Comparison of ENCODE assay signal across 8 mouse cellular contexts in the genomic region with DNA sequence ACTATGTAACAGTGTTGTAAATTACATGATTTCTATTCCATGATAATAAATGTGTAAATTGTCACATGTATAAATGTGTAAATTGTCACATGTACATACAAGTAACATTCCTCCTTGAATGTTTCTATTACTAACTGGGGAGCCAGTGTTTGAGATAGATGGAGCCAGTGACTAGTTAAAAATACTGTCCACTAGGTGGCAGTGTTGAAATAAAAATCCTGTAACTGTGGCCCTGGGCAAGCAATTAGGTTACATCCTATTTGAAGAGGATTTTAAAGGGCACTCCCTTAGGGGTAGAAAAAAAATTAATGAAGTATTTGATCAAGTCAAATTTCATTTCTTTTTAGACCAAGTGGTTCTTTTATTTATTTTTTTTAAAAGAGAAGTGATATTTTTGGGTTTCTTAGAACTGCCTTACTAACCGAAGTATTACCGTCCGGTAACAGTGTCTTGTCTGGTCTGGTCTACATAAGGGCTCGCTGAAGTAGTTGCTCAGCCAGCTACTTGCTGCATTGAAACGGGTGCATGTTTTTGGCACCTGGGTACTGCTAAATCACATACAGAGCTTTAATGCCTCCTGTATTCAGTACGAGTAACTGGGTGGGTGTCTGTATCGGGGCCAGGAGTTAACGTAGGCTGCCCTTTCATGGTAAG. TPM values are rescaled to one million over a fixed set of nuclear protein-coding genes. Genes with fewer than 3 reads are reported as not detected.
A peak's percentile ranks its signal among the peaks of the same experiment; 100 is the strongest.
DNase-seq lines count a peak whose midpoint lies in the region; ATAC-seq and TF ChIP-seq lines count a peak whose summit lies in the region.

No protein-coding gene starts in this region.

- H3K27me3 ChIP-seq in kidney, adult 2 months (replicated peaks; ENCODE audit: control insufficient read depth, insufficient read depth, low read length): no peaks in the 10 kb centered on the region
- no peaks in the 10 kb centered on the region for H3K27me3 ChIP-seq in E14TG2a.4 (ENCODE audit: insufficient read depth, low read length)
- H3K27me3 ChIP-seq in hindbrain, embryonic 16.5 days (replicated peaks; ENCODE audit: control insufficient read depth, insufficient read depth, low read length): no peaks in the 10 kb centered on the region

- no peaks in the 10 kb centered on the region for H3K4me1 ChIP-seq in kidney, adult 2 months (ENCODE audit: control insufficient read depth, insufficient read depth, low read length)
- H3K4me1 ChIP-seq in E14TG2a.4 (replicated peaks; ENCODE audit: low read depth, low read length): no peaks in the 10 kb centered on the region
- no peaks in the 10 kb centered on the region for H3K4me1 ChIP-seq in hindbrain, embryonic 16.5 days (ENCODE audit: control insufficient read depth, insufficient read depth, low read depth, low read length)

- no peak overlapping the region for H3K9ac ChIP-seq in hindbrain, embryonic 16.5 days (ENCODE audit: low read depth, low read length)

- peak; percentile 86 for ATAC-seq in hindbrain, embryonic 16.5 days

- 94% methylated on average over 8 of the region's 8 CpGs for WGBS in kidney, adult 2 months
- WGBS in hindbrain, embryonic 16.5 days: 86% methylated on average over 8 of the region's 8 CpGs

- H3K9me3 ChIP-seq in E14TG2a.4 (ENCODE audit: low read length): no peaks in the 10 kb centered on the region
- H3K9me3 ChIP-seq in hindbrain, embryonic 16.5 days (ENCODE audit: control insufficient read depth, low read length): no peaks in the 10 kb centered on the region

- H3K36me3 ChIP-seq in kidney, adult 2 months (ENCODE audit: control insufficient read depth, insufficient read depth, low read length): peaks cover 2% of the 10 kb centered on the region; the same call in 1 of the 2 replicates
- no peaks in the 10 kb centered on the region for H3K36me3 ChIP-seq in E14TG2a.4 (ENCODE audit: insufficient read depth, low read length)
- peaks cover 11% of the 10 kb centered on the region; the same call in 1 of the 2 replicates for H3K36me3 ChIP-seq in hindbrain, embryonic 16.5 days (ENCODE audit: control insufficient read depth, insufficient read depth, low read length)

- H3K27ac ChIP-seq in kidney, adult 2 months (ENCODE audit: insufficient read depth, low read depth, low read length): no peak overlapping the region
- no peak overlapping the region for H3K27ac ChIP-seq in hindbrain, embryonic 16.5 days (ENCODE audit: low read depth, low read length)

- no peak overlapping the region for H3K4me2 ChIP-seq in hindbrain, embryonic 16.5 days (ENCODE audit: low read length)

- DNase-seq in kidney, adult 2 months: peak; percentile 57
- no peak for DNase-seq in kidney, adult 18-20 months
- DNase-seq in c-Kit-negative CD71-positive TER-119-positive erythroid progenitor cells, embryonic 14.5 days (ENCODE audit: low read depth, low spot score): peak; percentile 16
- peak; percentile 49 for DNase-seq in naive thymus-derived CD4-positive, alpha-beta T cell, adult 2 months (ENCODE audit: low read depth)
- no peak for DNase-seq in urinary bladder, postnatal 36 days (ENCODE audit: low spot score in 2 of 2)
- no peak for DNase-seq in thymus, postnatal 14 days

- TF ChIP-seq POLR2A in kidney, adult 2 months (IDR thresholded peaks at IDR 0.05; ENCODE audit: low read depth, low read length): no peak

- H3K4me3 ChIP-seq in kidney, adult 2 months (ENCODE audit: insufficient read depth, low read depth, low read length): no peak overlapping the region
- no peak overlapping the region for H3K4me3 ChIP-seq in E14TG2a.4 (replicated peaks; ENCODE audit: low read length)
- no peak overlapping the region for H3K4me3 ChIP-seq in hindbrain, embryonic 16.5 days (ENCODE audit: low read length)

- no peak for TF ChIP-seq CTCF in kidney, adult 2 months (conservative IDR thresholded peaks at IDR 0.05; ENCODE audit: insufficient read depth, insufficient read length, low read depth, low read length)
- TF ChIP-seq CTCF in E14TG2a.4 (conservative IDR thresholded peaks at IDR 0.05; ENCODE audit: low read length): peak; percentile 34; the same call in 1 of the 2 replicates

RNA-seq across cellular contexts. Expression of gene Atg4c, which starts 41.6 kb away (rescaled TPM):
- polyA plus RNA-seq in kidney, adult 2 months (2012; rRNA removed): 5.4 and 6.9 TPM in 2 replicates
- polyA plus RNA-seq in hindbrain, embryonic 16.5 days (2015; fragmentation: Nextera tagmentation; extraction: Ambion mirVana): 19.4 and 20.7 TPM in 2 replicates

Comparison
In these comparisons a context has a peak if more than half of its experiments do, and no peak if none do; other contexts are left out.
1. DNase-seq: peak in kidney, adult 2 months (single experiment), c-Kit-negative CD71-positive TER-119-positive erythroid progenitor cells, embryonic 14.5 days (single experiment) and naive thymus-derived CD4-positive, alpha-beta T cell, adult 2 months (single experiment); none in kidney, adult 18-20 months (single experiment), urinary bladder, postnatal 36 days (0 of 2) and thymus, postnatal 14 days (single experiment).